Mouse (Mus musculus): ENCODE measurements around the gene Uvrag.

The Uvrag gene

GRCm38 (mm10) chr7:99164873-99165410 lies 24.0 kb upstream of the Uvrag start:
- no peak for DNase-seq (ENCODE audit: low read depth)

GRCm38 (mm10) chr7:99162462-99162861 lies 21.5 kb upstream of the Uvrag start:
- DNase-seq (ENCODE audit: low read depth): no peak

DNA sequence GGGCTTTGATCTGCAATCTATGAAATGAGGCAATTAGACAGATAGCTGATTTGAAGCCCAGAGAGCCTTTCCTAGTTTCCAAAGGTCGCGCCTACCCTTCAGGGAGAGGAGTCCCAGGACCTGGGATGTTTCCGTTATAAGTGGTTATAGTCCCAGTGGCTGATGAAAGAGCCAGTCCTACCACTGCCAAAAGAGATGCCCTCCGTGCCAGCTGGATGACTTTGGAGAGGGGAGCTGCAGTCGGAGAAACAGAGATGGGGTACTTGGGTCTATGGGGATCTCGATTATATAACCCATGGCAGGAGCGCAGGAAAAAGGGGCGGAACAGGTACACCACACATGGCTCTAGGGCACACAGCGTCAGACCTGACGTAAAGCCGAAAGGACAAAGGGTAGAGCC lies 21.0 kb upstream of the Uvrag start:
- no peak for DNase-seq (ENCODE audit: low read depth)

DNA sequence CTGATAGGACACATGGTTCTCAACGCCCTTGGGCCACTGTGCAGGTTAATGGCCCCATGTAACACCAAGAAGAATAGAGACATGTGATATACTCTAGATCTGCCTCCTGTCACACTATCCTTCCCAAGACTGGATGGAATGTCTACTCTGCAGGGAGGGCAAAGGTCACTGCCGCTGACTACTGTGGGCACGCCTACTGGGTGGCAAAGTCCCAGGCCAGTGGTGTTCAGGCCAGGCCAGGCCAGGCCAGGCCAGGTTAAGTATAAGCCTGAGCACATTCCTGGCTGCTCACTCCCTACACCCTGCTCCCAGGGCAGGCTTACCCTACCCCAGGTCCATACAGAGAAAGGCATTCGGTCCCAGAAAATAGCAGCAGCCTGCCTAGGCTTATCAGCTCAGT lies 20.6 kb upstream of the Uvrag start:
- DNase-seq (ENCODE audit: low read depth): no peak

GRCm38 (mm10) chr7:99160995-99161394 lies 20.1 kb upstream of the Uvrag start:
- no peak for DNase-seq (ENCODE audit: low read depth)

DNA sequence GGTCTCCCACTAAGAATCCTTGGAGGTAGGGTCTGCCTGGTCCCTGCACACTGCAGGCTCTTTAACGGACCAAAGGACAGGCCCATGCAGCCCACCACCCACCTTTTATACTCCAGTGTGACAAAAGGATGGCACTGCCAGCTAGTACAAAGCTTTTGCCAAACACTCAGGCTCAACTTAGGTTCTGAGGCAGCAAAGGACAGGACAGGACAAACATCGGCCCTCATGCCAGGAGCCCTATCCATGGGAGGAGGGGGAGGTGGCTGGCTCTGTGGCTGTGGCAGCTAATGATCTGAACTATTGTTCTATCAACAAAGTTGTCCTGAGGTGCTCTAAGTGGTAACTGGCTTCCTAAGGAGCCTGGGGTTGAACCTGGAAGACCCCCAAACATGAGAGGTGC lies 18.5 kb upstream of the Uvrag start:
- no peak for DNase-seq (ENCODE audit: low read depth)

DNA sequence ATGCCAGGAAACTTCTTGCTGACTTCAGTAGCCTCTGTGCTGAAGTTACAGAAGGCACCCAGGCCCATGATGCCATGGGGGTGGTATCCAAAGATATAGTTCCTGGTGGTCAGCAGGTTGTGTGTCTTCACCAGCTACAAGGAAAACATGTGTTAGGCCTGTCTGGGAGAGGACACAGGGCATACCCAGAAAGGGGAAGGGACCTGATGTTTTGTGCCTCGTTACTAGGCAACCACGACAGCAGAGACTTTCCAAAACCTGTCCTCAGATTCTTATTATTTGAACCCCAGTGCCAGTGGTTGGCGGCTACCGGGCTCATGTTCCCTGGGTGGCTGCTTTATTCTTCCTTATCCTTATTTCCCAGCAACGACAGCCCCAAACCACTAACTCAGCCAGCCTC lies 18.0 kb upstream of the Uvrag start:
- no peak for DNase-seq (ENCODE audit: low read depth)

- DNase-seq (ENCODE audit: low read depth): no peak
These were observed 17.1 kb upstream of the Uvrag start for GRCm38 (mm10) chr7:99158011-99158410.

DNA sequence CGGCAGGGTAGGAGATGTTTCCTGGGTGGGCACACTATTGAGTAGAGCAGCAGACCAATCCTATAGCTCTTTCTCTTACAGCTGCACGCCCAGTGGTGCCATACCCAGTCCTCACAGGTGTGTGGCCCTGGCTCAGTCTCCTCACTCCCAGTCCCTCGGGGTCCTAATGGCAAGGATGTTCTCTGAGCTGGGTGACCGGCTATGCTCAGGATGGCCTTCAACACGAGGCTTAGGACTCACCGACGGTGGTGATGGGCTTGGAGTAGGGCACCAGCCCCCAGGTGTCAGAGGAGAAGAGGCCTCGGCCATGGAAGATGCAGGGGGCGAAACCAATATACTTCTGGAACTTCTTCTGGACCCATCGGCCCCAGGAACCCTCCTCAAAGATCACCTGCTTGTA lies 15.8 kb upstream of the Uvrag start:
- no peak for DNase-seq (ENCODE audit: low read depth)

- DNase-seq (ENCODE audit: low read depth): no peak
These were observed 14.7 kb upstream of the Uvrag start for GRCm38 (mm10) chr7:99155311-99156289.

DNA sequence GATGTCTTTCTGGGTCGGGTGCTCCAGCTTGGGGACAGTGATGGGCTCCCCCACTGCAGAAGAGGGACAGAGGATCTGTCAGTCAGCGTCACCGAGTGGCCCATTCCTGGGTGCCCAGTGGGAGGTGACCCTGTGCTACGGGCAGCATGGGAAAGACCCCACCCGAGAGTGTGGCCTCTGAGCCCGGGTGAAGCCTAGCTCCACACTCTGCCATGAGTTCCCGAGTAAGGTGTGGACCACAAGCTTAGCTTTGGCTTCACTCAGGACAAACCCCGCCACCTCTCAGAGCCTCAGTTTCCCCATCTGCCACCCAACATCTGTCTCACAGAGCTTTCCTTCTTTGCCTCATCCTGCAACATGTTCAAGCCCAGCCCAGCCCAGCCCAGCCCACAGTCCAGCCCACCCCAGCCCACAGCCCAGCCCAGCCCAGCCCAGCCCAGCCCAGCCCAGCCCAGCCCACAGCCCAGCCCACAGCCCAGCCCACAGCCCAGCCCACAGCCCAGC lies 13.8 kb upstream of the Uvrag start:
- DNase-seq (ENCODE audit: low read depth): no peak

DNA sequence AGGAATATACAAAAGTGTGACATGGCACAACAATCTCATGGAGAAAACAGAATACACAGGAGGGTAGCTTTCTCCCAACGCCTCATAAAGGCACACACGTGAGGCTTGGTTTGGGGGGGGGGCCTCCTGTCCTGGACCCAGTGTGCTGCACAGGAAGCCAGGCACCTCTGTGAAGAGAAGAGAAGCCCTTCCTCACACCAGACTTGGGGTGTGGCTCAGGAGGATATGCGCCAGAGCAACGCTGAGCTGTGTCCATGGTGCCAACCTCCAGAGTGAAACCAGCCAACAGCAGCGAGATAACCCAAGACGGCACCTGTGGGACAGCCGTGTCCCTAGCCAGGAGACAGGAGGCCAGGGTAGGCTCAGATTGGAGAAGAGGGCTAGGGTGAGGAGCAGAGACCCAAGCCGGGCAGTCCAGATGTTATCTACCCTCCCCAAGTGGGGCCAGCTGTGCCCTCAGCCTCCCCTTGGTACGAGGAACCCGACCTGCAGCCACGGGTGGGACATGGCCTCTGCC lies 12.8 kb upstream of the Uvrag start:
- no peak for DNase-seq (ENCODE audit: low read depth)

DNA sequence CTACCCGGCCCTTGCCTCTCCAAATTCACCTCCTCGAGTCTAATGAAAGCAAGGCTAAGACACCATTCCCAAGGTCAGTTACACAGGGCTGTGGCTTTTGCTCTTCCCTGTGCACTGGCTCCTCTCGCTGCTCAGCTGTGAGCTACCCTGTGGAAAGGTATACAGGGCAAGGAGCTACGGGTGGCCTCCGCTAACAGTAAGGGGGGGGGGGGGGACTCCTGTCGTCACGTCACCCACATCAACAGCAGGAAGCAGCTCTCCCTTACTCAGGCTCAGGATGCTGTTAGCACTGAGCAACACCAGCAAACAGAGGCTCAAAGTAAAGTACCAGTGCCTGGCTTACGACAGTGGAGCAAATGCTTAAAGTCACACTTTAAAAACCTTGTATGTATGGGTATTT lies 11.8 kb upstream of the Uvrag start:
- no peak for DNase-seq (ENCODE audit: low read depth)

DNA sequence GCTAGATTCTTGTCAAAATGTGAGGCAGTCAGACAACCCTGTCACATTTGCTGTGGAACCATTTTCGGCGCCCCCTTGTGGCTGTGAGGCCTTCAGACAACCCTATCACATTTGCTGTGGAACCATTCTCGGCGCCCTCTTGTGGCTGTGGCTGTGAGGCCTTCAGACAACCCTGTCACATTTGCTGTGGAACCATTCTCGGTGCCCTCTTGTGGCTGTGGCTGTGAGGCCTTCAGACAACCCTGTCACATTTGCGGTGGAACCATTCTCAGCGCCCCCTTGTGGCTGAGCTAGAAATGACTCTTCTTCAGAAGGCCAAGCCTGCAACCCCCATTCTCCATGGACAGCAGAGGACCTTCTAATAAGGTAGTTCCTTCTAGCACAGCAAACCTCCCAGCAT lies 10.4 kb upstream of the Uvrag start:
- peak; percentile 96 for DNase-seq (ENCODE audit: low read depth)

DNA sequence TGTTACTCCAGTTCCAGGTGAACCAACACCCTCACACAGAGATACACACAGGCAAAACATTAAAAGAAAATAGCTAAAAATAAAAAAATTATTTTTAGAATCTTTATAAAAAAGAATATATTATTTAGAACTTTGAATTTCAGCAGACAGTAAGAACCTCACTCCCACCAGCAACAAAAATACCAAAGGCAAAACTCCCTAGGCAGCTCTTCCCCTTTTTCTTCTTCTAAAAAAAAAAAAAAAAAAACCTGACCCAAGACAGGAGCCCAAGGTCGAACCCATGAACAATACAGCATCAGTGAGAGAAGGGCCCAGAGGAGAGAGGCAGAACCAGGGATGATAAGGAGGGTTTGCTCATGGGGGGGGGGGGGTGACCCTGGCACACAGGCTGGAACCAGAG lies 8.1 kb upstream of the Uvrag start:
- no peak for DNase-seq (ENCODE audit: low read depth)

- DNase-seq (ENCODE audit: low read depth): no peak
These were observed 6.6 kb upstream of the Uvrag start for GRCm38 (mm10) chr7:99147494-99147893.

DNA sequence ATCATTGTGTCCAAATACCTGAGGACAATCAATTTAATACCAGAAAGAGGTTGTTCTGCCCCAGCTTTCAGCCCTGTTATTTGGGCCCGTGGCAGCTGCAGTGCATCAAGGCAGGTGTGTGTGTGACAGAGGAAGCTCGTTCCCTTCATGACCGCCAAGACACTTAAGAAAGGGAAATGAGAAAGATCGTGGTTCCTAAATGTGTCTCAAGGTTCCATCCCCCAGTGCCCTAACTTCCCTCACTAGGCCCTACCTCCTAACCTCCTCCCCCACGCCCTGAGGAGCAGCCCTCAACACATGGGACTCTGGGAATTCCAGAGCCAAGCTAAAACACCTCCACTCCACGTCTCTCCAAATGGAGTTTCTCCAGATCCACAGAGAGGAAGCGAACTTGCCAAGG lies 6.0 kb upstream of the Uvrag start:
- no peak for DNase-seq (ENCODE audit: low read depth)

GRCm38 (mm10) chr7:99146011-99146410 lies 5.1 kb upstream of the Uvrag start:
- no peak for DNase-seq (ENCODE audit: low read depth)

- DNase-seq (ENCODE audit: low read depth): no peak
These were observed 3.7 kb upstream of the Uvrag start for GRCm38 (mm10) chr7:99144616-99145015.

DNA sequence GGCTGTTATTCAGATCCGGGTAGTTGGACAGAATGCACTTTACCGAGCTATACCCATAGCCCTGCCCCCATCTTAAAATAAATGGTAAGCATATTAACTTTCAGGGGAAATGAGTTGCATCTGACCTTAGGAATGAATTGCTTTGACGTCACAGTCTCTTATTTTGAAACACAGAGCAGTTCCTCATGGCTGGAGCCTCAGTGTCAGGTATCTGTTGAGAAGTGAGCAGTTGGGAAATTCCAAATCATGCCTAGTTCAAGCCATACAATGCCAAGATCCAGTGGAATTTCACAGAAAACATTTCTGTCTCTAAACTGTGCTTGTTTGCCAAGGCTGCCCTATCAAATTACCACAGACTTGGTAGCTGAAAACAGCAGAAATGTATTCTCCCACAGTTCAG lies 2.3 kb upstream of the Uvrag start:
- DNase-seq (ENCODE audit: low read depth): no peak

- DNase-seq (ENCODE audit: low read depth): no peak
These were observed 1.1 kb upstream of the Uvrag start for GRCm38 (mm10) chr7:99141919-99142606.

- no peak for DNase-seq (ENCODE audit: low read depth)
These were observed 430 bp downstream of the Uvrag start for GRCm38 (mm10) chr7:99140511-99140910.

Measured in c-Kit-positive CD71-positive TER-119-negative erythroid progenitor cells, embryonic 14.5 days (primary cell).